Mouse (Mus musculus) fibroblast of lung, adult 2 months (primary cell): ENCODE measurements at regions not wholly inside any gene's neighbourhood (a gene's known extent, or its start where the extent isn't known, plus 50 kb on each side); places are given as distances from the start of the nearest gene placed in this dataset.

ENCODE experiments used
- DNase-seq: peaks from one replicate; pipeline ENCODE4 v3.0.0-alpha.2; 2011; ENCODE audit warnings: low read depth

DNA sequence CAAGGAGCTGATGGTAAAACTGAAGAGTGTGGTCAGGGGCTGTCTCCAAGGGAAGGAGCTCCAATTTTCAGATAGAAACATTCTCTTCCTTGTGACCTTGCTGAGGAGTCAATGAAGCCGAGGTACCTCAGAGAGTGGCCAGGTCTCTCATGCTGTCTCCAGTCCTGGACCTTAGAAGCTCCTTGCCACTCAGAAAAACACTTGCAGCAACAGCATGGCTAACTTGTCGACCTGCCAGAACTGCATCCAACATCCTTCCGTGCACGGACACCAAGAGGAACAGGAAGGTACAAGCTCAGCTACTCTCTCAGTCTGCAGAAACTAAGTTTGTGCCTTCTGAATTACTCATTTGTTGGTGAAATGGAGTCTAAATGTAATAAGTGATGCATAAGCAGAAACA is 214.9 kb upstream of the Ncam1 start:
- DNase-seq = no peak

- DNase-seq = peak; percentile 81
Observed at GRCm38 (mm10) chr9:50005757-50006576, 207.2 kb upstream of the Ncam1 start.

DNA sequence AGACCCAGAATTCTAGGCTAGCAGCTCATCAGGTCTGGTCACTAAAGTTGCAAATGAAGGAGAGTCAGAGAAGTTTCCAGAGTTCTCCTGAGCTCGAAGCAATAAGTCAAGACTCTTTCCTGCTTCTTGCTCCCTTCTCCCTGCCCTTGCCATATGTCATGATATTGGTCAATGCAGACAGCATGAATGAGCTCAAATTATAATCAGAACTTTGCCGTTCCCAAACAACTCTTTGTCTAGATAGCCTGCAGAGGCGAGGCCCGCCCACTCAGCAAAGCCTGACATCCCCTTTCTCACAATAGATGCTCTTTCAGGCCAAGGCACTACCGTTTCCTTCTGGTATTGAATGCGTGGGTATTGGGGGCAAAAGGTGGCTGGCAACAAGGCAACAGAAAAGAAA is 204.0 kb upstream of the Ncam1 start:
- no peak for DNase-seq

DNA sequence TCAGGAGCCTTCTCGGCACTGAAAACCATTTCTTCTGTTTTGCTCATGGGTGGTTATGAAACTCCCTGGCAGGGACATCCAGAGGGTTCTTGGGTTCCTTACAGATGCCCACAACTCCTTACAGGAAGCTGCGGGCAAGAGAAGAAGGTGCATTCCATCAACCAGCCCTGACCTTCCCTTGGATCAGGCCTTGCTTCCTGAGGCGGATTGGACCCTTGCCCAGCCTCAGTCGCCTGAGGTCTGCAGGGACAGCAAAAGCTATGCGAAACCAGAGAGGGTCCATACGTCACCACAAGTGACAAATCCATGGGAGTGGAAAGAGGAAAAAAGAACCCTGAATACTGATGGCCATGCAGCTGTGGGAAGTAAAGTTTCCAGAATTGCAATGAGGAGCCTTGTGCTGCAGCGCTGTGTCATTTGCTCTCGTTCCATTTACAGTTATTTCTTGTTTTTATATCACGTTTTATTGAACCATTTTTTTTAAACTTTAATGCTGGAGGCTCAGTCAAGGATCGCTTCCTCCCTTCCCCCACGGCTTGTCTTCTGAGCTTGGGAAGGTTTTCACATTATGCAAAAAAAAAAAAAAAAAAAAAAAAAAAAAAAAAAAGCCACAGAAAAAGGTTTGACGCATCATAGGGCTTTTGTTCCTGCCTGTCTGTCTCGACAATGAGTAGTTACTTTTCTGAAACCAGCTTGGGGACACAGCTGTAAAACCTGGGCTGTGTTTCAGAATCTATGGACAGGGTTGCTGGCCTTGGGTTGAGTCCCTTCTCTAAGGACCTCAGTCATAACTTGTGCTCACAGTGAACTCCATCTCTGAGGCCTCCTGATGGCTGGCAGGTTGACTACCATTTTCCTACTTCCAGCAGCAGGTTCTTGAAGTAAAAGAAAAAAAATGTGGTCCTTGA is 202.0 kb upstream of the Ncam1 start:
- DNase-seq = peak; percentile 69

DNA sequence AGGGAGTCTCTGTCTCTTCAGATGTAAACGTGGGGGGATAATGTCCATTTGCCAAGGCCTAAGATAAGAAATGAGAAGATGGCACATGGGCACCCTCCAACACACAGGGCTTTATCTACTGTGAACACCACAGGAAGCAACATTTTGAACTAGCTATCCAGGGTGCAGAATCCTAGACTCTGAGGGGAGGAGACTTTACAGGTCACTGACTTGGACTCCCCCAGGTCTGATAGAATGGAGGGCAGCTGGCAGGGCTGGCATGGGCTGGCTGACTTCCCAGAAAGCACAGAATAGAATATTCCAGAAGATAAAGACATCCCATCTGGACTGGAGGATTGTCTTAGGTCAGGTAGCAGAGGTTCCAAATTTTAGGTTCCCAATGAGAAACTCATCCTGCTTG is 201.2 kb upstream of the Ncam1 start:
- DNase-seq = no peak

- DNase-seq = no peak
Observed at GRCm38 (mm10) chr9:49998101-49998500, 199.4 kb upstream of the Ncam1 start.

- DNase-seq = peak; percentile 95
Observed at GRCm38 (mm10) chr9:49989464-49990271, 190.9 kb upstream of the Ncam1 start.

DNA sequence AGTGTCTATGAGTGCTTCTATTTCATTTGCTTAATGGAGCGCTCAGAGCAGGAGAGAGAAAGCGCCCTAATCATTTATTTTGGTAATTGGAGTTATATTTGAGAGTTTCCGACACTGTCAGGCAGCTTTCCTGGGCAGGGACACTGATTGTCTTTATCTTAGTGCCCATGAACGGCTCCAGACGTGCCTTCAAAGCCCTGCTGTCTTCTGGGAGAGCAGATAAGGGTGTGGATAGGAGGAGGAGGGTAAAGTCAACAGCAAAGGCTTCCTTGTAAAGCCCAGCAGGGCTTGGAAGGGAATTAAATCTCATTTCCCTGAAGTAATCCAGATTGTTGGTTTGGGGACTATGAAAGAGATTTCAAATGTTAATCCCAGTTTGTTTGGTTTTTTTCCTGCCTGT is 189.3 kb upstream of the Ncam1 start:
- DNase-seq = no peak

DNA sequence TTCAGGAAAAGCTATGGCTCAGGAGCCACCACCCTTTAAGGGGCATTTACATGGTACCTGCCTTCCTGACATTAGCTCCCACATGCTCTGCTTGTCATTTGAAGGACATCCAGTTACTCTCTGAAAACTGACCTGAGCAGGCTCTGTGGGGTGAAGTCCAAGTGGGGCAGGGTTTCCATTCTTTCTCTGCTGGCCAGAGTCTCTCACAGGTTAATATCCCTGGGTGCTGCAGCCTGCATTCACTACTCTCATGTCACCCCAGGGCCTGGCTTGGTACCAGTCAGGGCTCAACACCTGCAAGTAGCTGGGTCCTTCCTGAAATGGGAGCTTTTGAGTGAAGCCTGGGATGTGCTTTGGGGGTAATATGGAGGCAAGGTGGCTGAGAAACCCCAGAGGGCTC is 188.8 kb upstream of the Ncam1 start:
- DNase-seq = no peak

GRCm38 (mm10) chr9:49980344-49981207 is 181.9 kb upstream of the Ncam1 start:
- DNase-seq = peak; percentile 95

DNA sequence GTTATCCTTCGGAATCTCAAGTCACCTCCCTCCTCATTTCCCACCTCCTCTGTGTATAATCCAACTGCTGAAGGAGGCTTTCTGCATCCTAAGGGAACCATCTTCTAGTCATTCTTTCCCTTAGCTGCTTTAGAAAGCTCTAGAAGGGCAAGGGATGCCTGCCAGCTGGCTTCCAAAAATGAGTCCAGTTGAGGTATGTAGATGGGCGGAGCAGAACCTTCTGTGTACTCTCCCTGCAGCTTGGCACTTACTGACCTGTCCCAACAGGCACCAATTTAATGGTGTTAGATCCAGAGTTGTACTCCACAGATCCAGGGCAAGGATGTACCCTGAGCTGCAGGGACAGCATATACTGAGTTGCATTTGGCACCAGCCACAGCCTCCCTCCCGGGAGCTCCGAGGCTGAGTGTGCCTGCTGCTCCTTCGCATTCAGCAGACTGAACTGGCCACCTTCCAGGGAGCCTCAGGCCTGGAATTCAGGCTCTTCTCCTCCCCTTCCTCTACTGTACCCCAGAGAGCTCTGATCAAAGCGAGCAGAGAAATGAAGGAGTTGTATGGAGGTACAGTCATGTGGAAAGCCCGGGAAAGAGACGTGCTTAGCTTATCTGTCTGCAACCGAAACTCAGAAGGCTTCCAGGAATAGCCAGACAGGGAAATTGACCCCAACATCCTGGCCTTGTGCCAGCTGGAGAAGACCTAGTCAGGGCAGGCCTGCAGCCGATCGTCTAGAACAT is 177.4 kb upstream of the Ncam1 start:
- DNase-seq = no peak

- peak; percentile 82 for DNase-seq
Observed at GRCm38 (mm10) chr9:49973974-49974495, 175.3 kb upstream of the Ncam1 start.

GRCm38 (mm10) chr9:49969429-49969828 is 170.7 kb upstream of the Ncam1 start:
- DNase-seq = no peak

- no peak for DNase-seq
Observed at GRCm38 (mm10) chr9:49964666-49965065, 165.9 kb upstream of the Ncam1 start.

- DNase-seq = no peak
Observed at GRCm38 (mm10) chr9:49962561-49963071, 163.9 kb upstream of the Ncam1 start.

DNA sequence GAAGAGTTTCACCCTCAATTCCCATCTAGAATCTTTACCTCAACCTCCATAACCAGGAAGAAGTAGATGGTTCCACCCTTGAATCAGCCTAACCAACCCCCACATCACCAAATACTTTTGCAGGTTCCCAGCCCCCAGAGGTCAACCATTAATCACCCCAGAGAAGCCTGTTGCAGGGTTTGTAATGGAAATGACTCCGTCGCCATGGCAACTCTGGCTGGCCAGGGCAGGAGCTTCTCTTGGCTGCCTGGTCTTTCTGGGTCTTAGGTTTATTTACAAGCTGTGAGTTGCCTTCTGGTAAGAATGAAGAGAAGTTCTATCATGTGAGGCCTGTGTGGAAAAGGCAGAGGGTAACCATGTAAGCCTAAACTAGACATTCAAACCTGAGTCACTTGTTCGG is 163.2 kb upstream of the Ncam1 start:
- peak; percentile 24 for DNase-seq

DNA sequence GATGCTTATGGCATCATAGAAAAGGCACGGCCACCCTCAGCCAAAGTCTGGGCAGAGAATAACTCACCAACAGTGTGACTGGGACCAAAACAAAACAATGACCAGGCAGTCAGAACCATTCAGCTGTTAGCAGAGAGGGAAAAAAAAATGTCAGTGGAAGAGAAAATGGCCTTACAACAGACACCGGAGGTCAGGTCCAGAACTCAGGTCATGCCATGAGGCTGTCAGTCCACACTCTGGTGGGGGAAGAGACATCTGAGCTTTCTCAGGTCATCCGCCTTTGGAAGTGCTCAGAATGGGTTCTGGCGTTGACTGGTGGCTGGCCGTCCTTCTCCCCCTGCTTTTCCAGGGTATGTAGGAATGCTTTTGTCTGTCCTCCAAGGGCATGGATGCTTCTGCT is 162.6 kb upstream of the Ncam1 start:
- no peak for DNase-seq

- no peak for DNase-seq
Observed at GRCm38 (mm10) chr9:49959987-49960386, 161.3 kb upstream of the Ncam1 start.

- no peak for DNase-seq
Observed at GRCm38 (mm10) chr9:49958890-49959289, 160.2 kb upstream of the Ncam1 start.

DNA sequence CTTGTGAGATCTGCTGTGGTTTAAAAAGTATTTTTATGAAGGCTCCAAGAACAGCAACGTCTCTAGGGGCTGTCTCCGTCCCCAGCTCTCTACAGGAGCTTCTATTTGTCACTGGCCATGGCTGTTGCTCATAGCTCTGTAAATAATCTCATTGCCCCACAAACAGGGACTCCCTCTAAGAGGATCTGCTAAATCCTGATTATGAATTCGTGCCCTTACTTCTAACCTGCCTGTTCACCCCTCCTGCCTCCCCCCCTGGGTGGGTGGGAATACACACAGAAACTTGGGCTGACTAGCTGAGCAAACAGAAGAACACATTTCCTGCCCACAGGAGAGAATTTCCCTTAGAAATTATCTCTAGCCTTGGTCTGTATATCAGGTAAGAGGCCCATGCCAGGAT is 155.9 kb upstream of the Ncam1 start:
- DNase-seq = no peak
